Mouse (Mus musculus): Measurements from ENCODE around the gene Exoc7. TPM values are rescaled to one million over a fixed set of nuclear protein-coding genes. Genes with fewer than 3 reads are reported as not detected.
A peak's percentile ranks its signal among the peaks of the same experiment; 100 is the strongest.

Exoc7 gene
- 52.2 and 79.2 TPM in 2 replicates for polyA plus RNA-seq (2016; fragmentation: Nextera tagmentation; extraction: Ambion mirVana)

- DNase-seq (ENCODE audit: low spot score) = no peak
- H3K9me3 ChIP-seq = peaks cover 3% of the 10 kb centered on the region; the same call in 1 of the 2 replicates
- 85% methylated on average over 10 of the region's 10 CpGs for WGBS
- peaks cover 16% of the 10 kb centered on the region; the same call in 1 of the 2 replicates for H3K27me3 ChIP-seq (ENCODE audit: insufficient read depth, poor library complexity, severe bottlenecking)
- H3K4me1 ChIP-seq (replicated peaks) = peaks cover 14% of the 10 kb centered on the region
- H3K27ac ChIP-seq = peak within 1 kb of the TSS; percentile 88
- H3K4me3 ChIP-seq = peak within 1 kb of the TSS; percentile 91
- peaks cover 32% of the 10 kb centered on the region for H3K36me3 ChIP-seq
These were observed at the start of gene Exoc7 for GRCm38 (mm10) chr11:116307019-116307725. Gene Exoc7 (minus strand): TSS chr11:116307233.

GRCm38 (mm10) chr11:116354521-116354920, 47.5 kb upstream of the Exoc7 start:
- peaks cover 22% of the 10 kb centered on the region for H3K4me1 ChIP-seq (replicated peaks)
- DNase-seq (ENCODE audit: low spot score) = no peak
- 0 out of 2 replicates have a peak, but pooled peaks cover 4% of the 10 kb centered on the region for H3K27me3 ChIP-seq (ENCODE audit: insufficient read depth, poor library complexity, severe bottlenecking)
- WGBS = 37% methylated on average over 17 of the region's 17 CpGs
- no peak overlapping the region for H3K4me3 ChIP-seq
- H3K36me3 ChIP-seq = peaks cover 56% of the 10 kb centered on the region
- H3K9me3 ChIP-seq = peaks cover 4% of the 10 kb centered on the region; the same call in 1 of the 2 replicates
- no peak overlapping the region for H3K27ac ChIP-seq

- 96% methylated on average over 8 of the region's 8 CpGs for WGBS
- Histone ChIP-seq H3K9me3 (peaks cover 4% of the 10 kb centered on the region; the same call in 1 of the 2 replicates), H3K27ac (no peak overlapping the region), H3K36me3 (peaks cover 56% of the 10 kb centered on the region), H3K27me3 (ENCODE audit: insufficient read depth, poor library complexity, severe bottlenecking) (0 out of 2 replicates have a peak, but pooled peaks cover 4% of the 10 kb centered on the region), H3K4me3 (no peak overlapping the region), H3K4me1 (replicated peaks) (peaks cover 14% of the 10 kb centered on the region)
- no peak for DNase-seq (ENCODE audit: low spot score)
These were observed 46.5 kb upstream of the Exoc7 start for GRCm38 (mm10) chr11:116353535-116353934.

- 90% methylated on average over 5 of the region's 5 CpGs for WGBS
- Histone ChIP-seq H3K36me3 (peaks cover 68% of the 10 kb centered on the region), H3K27me3 (ENCODE audit: insufficient read depth, poor library complexity, severe bottlenecking) (0 out of 2 replicates have a peak, but pooled peaks cover 4% of the 10 kb centered on the region), H3K27ac (no peak overlapping the region), H3K4me1 (replicated peaks) (peaks cover 22% of the 10 kb centered on the region), H3K4me3 (no peak overlapping the region), H3K9me3 (peaks cover 4% of the 10 kb centered on the region; the same call in 1 of the 2 replicates)
- no peak for DNase-seq (ENCODE audit: low spot score)
These were observed 44.3 kb upstream of the Exoc7 start for GRCm38 (mm10) chr11:116351294-116351693.

GRCm38 (mm10) chr11:116347955-116348354, 40.9 kb upstream of the Exoc7 start:
- 74% methylated on average over 5 of the region's 5 CpGs for WGBS
- Histone ChIP-seq H3K4me1 (replicated peaks) (peaks cover 45% of the 10 kb centered on the region), H3K27ac (peak overlapping the region; percentile 20; the same call in 1 of the 2 replicates), H3K27me3 (ENCODE audit: insufficient read depth, poor library complexity, severe bottlenecking) (0 out of 2 replicates have a peak, but pooled peaks cover 3% of the 10 kb centered on the region), H3K36me3 (peaks cover 66% of the 10 kb centered on the region), H3K4me3 (no peak overlapping the region), H3K9me3 (no peaks in the 10 kb centered on the region)
- DNase-seq (ENCODE audit: low spot score) = no peak

- H3K36me3 ChIP-seq = peaks cover 68% of the 10 kb centered on the region
- H3K27me3 ChIP-seq (ENCODE audit: insufficient read depth, poor library complexity, severe bottlenecking) = 0 out of 2 replicates have a peak, but pooled peaks cover 3% of the 10 kb centered on the region
- H3K4me1 ChIP-seq (replicated peaks) = peaks cover 54% of the 10 kb centered on the region
- H3K4me3 ChIP-seq = no peak overlapping the region
- no peak overlapping the region for H3K27ac ChIP-seq
- WGBS = 74% methylated on average over 7 of the region's 7 CpGs
- no peak for DNase-seq (ENCODE audit: low spot score)
- no peaks in the 10 kb centered on the region for H3K9me3 ChIP-seq
These were observed 40.0 kb upstream of the Exoc7 start for GRCm38 (mm10) chr11:116347012-116347411.

- no peaks in the 10 kb centered on the region for H3K9me3 ChIP-seq
- peaks cover 62% of the 10 kb centered on the region for H3K4me1 ChIP-seq (replicated peaks)
- peaks cover 16% of the 10 kb centered on the region for H3K27me3 ChIP-seq (ENCODE audit: insufficient read depth, poor library complexity, severe bottlenecking)
- no peak for DNase-seq (ENCODE audit: low spot score)
- H3K4me3 ChIP-seq = no peak overlapping the region
- WGBS = 78% methylated on average over 25 of the region's 25 CpGs
- H3K27ac ChIP-seq = 0 out of 2 replicates have a peak overlapping the region, but pooled peaks have one; percentile 6
- H3K36me3 ChIP-seq = peaks cover 58% of the 10 kb centered on the region
These were observed 35.2 kb upstream of the Exoc7 start for GRCm38 (mm10) chr11:116342069-116342791.

- H3K9me3 ChIP-seq = no peaks in the 10 kb centered on the region
- H3K27me3 ChIP-seq (ENCODE audit: insufficient read depth, poor library complexity, severe bottlenecking) = peaks cover 54% of the 10 kb centered on the region
- H3K27ac ChIP-seq = no peak overlapping the region; the same call in 1 of the 2 replicates
- WGBS = 80% methylated on average over 6 of the region's 6 CpGs
- H3K4me1 ChIP-seq (replicated peaks) = peaks cover 69% of the 10 kb centered on the region
- H3K36me3 ChIP-seq = peaks cover 20% of the 10 kb centered on the region; the same call in 1 of the 2 replicates
- H3K4me3 ChIP-seq = peak overlapping the region; percentile 58; the same call in 1 of the 2 replicates
- DNase-seq (ENCODE audit: low spot score) = no peak
These were observed 30.5 kb upstream of the Exoc7 start for GRCm38 (mm10) chr11:116337531-116337930.

GRCm38 (mm10) chr11:116337000-116337399, 30.0 kb upstream of the Exoc7 start:
- H3K4me1 ChIP-seq (replicated peaks) = peaks cover 69% of the 10 kb centered on the region
- H3K4me3 ChIP-seq = peak overlapping the region; percentile 58; the same call in 1 of the 2 replicates
- peaks cover 23% of the 10 kb centered on the region; the same call in 1 of the 2 replicates for H3K36me3 ChIP-seq
- no peaks in the 10 kb centered on the region for H3K9me3 ChIP-seq
- DNase-seq (ENCODE audit: low spot score) = no peak
- WGBS = 57% methylated on average over 12 of the region's 12 CpGs
- H3K27ac ChIP-seq = peak overlapping the region; percentile 86; the same call in 1 of the 2 replicates
- H3K27me3 ChIP-seq (ENCODE audit: insufficient read depth, poor library complexity, severe bottlenecking) = peaks cover 58% of the 10 kb centered on the region

GRCm38 (mm10) chr11:116336393-116336792, 29.4 kb upstream of the Exoc7 start:
- H3K9me3 ChIP-seq = no peaks in the 10 kb centered on the region
- peaks cover 25% of the 10 kb centered on the region; the same call in 1 of the 2 replicates for H3K36me3 ChIP-seq
- no peak for DNase-seq (ENCODE audit: low spot score)
- WGBS = 85% methylated on average over 4 of the region's 4 CpGs
- H3K27me3 ChIP-seq (ENCODE audit: insufficient read depth, poor library complexity, severe bottlenecking) = peaks cover 64% of the 10 kb centered on the region
- H3K4me1 ChIP-seq (replicated peaks) = peaks cover 69% of the 10 kb centered on the region
- peak overlapping the region; percentile 86 for H3K27ac ChIP-seq
- peak overlapping the region; percentile 58 for H3K4me3 ChIP-seq

GRCm38 (mm10) chr11:116335244-116336036, 28.4 kb upstream of the Exoc7 start, which contains the start of gene Foxj1:
Gene Foxj1 (minus strand): TSS chr11:116335399.
- peaks cover 79% of the 10 kb centered on the region for H3K4me1 ChIP-seq (replicated peaks)
- peak within 1 kb of the TSS; percentile 86 for H3K27ac ChIP-seq
- DNase-seq (ENCODE audit: low spot score) = peak; percentile 99
- H3K36me3 ChIP-seq = peaks cover 22% of the 10 kb centered on the region; the same call in 1 of the 2 replicates
- under 1% methylated on average over 61 of the region's 61 CpGs for WGBS
- H3K4me3 ChIP-seq = peak within 1 kb of the TSS; percentile 58
- H3K9me3 ChIP-seq = no peaks in the 10 kb centered on the region
- H3K27me3 ChIP-seq (ENCODE audit: insufficient read depth, poor library complexity, severe bottlenecking) = peaks cover 69% of the 10 kb centered on the region

- Histone ChIP-seq H3K27ac (peak overlapping the region; percentile 86), H3K9me3 (no peaks in the 10 kb centered on the region), H3K27me3 (ENCODE audit: insufficient read depth, poor library complexity, severe bottlenecking) (peaks cover 66% of the 10 kb centered on the region), H3K36me3 (peaks cover 16% of the 10 kb centered on the region; the same call in 1 of the 2 replicates), H3K4me1 (replicated peaks) (peaks cover 89% of the 10 kb centered on the region), H3K4me3 (peak overlapping the region; percentile 58)
- WGBS = 4% methylated on average over 26 of the region's 26 CpGs
- peak; percentile 33 for DNase-seq (ENCODE audit: low spot score)
These were observed 27.4 kb upstream of the Exoc7 start for GRCm38 (mm10) chr11:116334417-116334782.
